Mouse (Mus musculus) stomach, postnatal 0 days (tissue): ENCODE measurements around the gene Grid2ip. TPM values are rescaled to one million over a fixed set of nuclear protein-coding genes. Genes with fewer than 3 reads are reported as not detected.

ENCODE experiments used
- ATAC-seq: fragments of 200-750 bp; cut with Nextera tagmentation; 2 replicates; pipeline ENCODE4 v1.8.0; 2017; ENCODE audit not compliant: low FRiP score, low TSS enrichment
- DNase-seq: peaks from one replicate; pipeline ENCODE4 v3.0.0-alpha.2; 2016; ENCODE audit warnings: low spot score
- H3K27ac ChIP-seq: fragments of 300-500 bp; sonication (generic); replicated peaks from 2 replicates; pipeline ENCODE4 v1.5.1; 2014; ENCODE audit warnings: mild to moderate bottlenecking, control low read depth
- H3K27me3 ChIP-seq: fragments of 300-500 bp; sonication (generic); 2 replicates; pipeline ENCODE4 v1.6.1; 2014; ENCODE audit warnings: low read length; ENCODE audit not compliant: control insufficient read depth, insufficient read depth
- H3K36me3 ChIP-seq: fragments of 300-500 bp; sonication (generic); 2 replicates; pipeline ENCODE4 v1.6.1; 2014; ENCODE audit warnings: low read length, mixed read lengths; ENCODE audit not compliant: control insufficient read depth, insufficient read depth
- H3K4me1 ChIP-seq: fragments of 300-500 bp; sonication (generic); replicated peaks from 2 replicates; pipeline ENCODE4 v1.6.1; 2014; ENCODE audit warnings: antibody characterized with exemption; ENCODE audit not compliant: control insufficient read depth, insufficient read depth
- H3K4me2 ChIP-seq: fragments of 300-500 bp; sonication (generic); replicated peaks from 2 replicates; pipeline ENCODE4 v1.6.1; 2014; ENCODE audit warnings: low read depth, mild to moderate bottlenecking, control low read depth, moderate library complexity
- H3K4me3 ChIP-seq: fragments of 300-500 bp; sonication (generic); 2 replicates; pipeline ENCODE4 v1.5.1; 2014; ENCODE audit warnings: low read depth, low read length, control low read depth
- H3K9ac ChIP-seq: fragments of 300-500 bp; sonication (generic); 2 replicates; pipeline ENCODE4 v1.6.1; 2014; ENCODE audit warnings: mild to moderate bottlenecking, low read length, control low read depth, mixed read lengths
- H3K9me3 ChIP-seq: fragments of 300-500 bp; sonication (generic); 2 replicates; pipeline ENCODE4 v1.6.1; 2016; ENCODE audit warnings: low read length; ENCODE audit not compliant: control insufficient read depth
- CTCF ChIP-seq: IDR thresholded peaks from 2 replicates; pipeline ENCODE4 v1.5.1; 2016; ENCODE audit warnings: antibody characterized with exemption, low read depth, mild to moderate bottlenecking, moderate library complexity
- EP300 ChIP-seq: optimal IDR thresholded peaks from 2 replicates; pipeline ENCODE3; 2016; ENCODE audit warnings: antibody characterized with exemption
- WGBS: fragments of 180-500 bp; shearing (Covaris S2); extraction: QIAGEN DNeasy Blood & Tissue Kit; methylation state at CpG from one replicate; pipeline ENCODE4 v1.1.7; 2014; 5-methylcytosine and 5-hydroxymethylcytosine counted together
- polyA plus RNA-seq: library from polyadenylated mRNA; unstranded; fragments of >200 nt; fragmentation: Nextera tagmentation; extraction: Ambion mirVana; gene quantifications from 2 replicates; pipeline ENCODE4 v1.2.1, GENCODE M21; 2015

Gene Grid2ip
- polyA plus RNA-seq, 1 experiment from 2014 or later: 0.86 TPM

DNA sequence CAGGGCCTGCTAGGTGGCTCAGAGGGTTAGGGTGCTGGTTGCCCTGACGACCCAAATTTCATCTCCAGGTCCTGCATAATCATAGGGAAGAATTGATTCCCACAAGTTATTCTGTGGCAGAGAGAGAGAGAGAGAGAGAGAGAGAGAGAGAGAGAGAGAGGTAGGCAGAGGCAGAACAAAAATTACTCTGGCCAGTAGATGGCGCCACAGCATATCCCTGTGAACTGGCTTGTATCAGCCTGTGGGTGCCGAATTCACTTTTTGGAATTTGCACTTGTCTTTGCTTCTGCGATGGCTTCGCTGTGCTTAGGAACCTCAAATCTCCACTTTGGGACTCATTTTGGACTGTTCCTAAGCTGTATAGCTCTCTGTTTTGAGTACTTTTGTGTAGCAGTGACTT is 23.3 kb upstream of the Grid2ip start:
- Histone ChIP-seq H3K4me2 (no peak overlapping the region), H3K27ac (no peak overlapping the region), H3K4me1 (no peaks in the 10 kb centered on the region), H3K36me3 (no peaks in the 10 kb centered on the region), H3K4me3 (no peak overlapping the region), H3K9ac (no peak overlapping the region), H3K9me3 (no peaks in the 10 kb centered on the region), H3K27me3 (no peaks in the 10 kb centered on the region)
- peak; percentile 80 for DNase-seq
- 9% methylated on average over 5 of the region's 5 CpGs for WGBS
- TF ChIP-seq EP300 (no peak), CTCF (peak; percentile 91)
- 0 out of 2 replicates have a peak, but pooled peaks have one; percentile 54 for ATAC-seq

- Histone ChIP-seq H3K27me3 (no peaks in the 10 kb centered on the region), H3K36me3 (no peaks in the 10 kb centered on the region), H3K27ac (no peak overlapping the region), H3K4me2 (no peak overlapping the region), H3K4me1 (no peaks in the 10 kb centered on the region), H3K9ac (no peak overlapping the region), H3K4me3 (no peak overlapping the region), H3K9me3 (no peaks in the 10 kb centered on the region)
- TF ChIP-seq CTCF: no peak
- no peak for TF ChIP-seq EP300
- ATAC-seq (no peak), DNase-seq (no peak)
- 60% methylated on average over 14 of the region's 14 CpGs for WGBS
Observed at GRCm38 (mm10) chr5:143334418-143335088, 22.6 kb upstream of the Grid2ip start.

DNA sequence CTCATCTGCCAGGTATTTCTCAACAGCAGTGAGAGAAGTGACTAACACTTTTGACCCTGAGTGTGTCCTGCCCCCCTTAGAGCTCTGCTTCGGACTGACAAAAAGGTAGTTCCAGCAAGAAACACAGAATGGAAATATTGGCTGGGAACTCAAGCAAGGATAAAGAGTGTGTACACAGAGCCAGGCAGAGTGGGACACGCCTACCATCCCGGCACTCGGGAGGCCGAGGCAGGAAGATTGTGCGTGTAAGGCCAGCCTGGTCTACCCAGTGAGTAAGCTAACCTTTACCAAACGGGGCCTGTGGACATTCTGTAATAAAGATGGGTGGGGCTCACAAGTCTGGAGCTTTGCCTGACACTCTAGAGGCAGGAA is 22.1 kb upstream of the Grid2ip start:
- TF ChIP-seq EP300 (no peak), CTCF (no peak)
- no peak overlapping the region for H3K27ac ChIP-seq
- 57% methylated on average over 7 of the region's 7 CpGs for WGBS
- H3K27me3 ChIP-seq: no peaks in the 10 kb centered on the region
- H3K4me3 ChIP-seq: no peak overlapping the region
- H3K4me2 ChIP-seq: no peak overlapping the region
- DNase-seq (no peak), ATAC-seq (no peak)
- no peaks in the 10 kb centered on the region for H3K36me3 ChIP-seq
- no peaks in the 10 kb centered on the region for H3K4me1 ChIP-seq
- H3K9ac ChIP-seq: no peak overlapping the region
- H3K9me3 ChIP-seq: no peaks in the 10 kb centered on the region

GRCm38 (mm10) chr5:143336559-143336958 is 20.6 kb upstream of the Grid2ip start:
- ATAC-seq: no peak
- Histone ChIP-seq H3K9ac (no peak overlapping the region), H3K27me3 (no peaks in the 10 kb centered on the region), H3K27ac (no peak overlapping the region), H3K4me2 (no peak overlapping the region), H3K4me1 (no peaks in the 10 kb centered on the region), H3K36me3 (no peaks in the 10 kb centered on the region), H3K4me3 (no peak overlapping the region), H3K9me3 (no peaks in the 10 kb centered on the region)
- TF ChIP-seq EP300: no peak
- TF ChIP-seq CTCF: peak; percentile 59
- DNase-seq: no peak
- whole genome bisulfite sequencing: 62% methylated on average over 6 of the region's 6 CpGs

GRCm38 (mm10) chr5:143339603-143340002 is 17.5 kb upstream of the Grid2ip start:
- Histone ChIP-seq H3K27ac (no peak overlapping the region), H3K9me3 (no peaks in the 10 kb centered on the region), H3K4me3 (no peak overlapping the region), H3K9ac (no peak overlapping the region), H3K4me1 (no peaks in the 10 kb centered on the region), H3K27me3 (no peaks in the 10 kb centered on the region), H3K36me3 (no peaks in the 10 kb centered on the region), H3K4me2 (no peak overlapping the region)
- DNase-seq (no peak), ATAC-seq (no peak)
- TF ChIP-seq CTCF (no peak), EP300 (no peak)
- 46% methylated on average over 6 of the region's 6 CpGs for WGBS

GRCm38 (mm10) chr5:143346367-143346766 is 10.8 kb upstream of the Grid2ip start:
- WGBS: 76% methylated on average over 8 of the region's 8 CpGs
- ATAC-seq: no peak
- TF ChIP-seq EP300 (no peak), CTCF (no peak)
- no peaks in the 10 kb centered on the region for H3K4me1 ChIP-seq
- H3K27me3 ChIP-seq: no peaks in the 10 kb centered on the region
- H3K9ac ChIP-seq: no peak overlapping the region
- no peaks in the 10 kb centered on the region for H3K9me3 ChIP-seq
- no peak overlapping the region for H3K27ac ChIP-seq
- H3K36me3 ChIP-seq: no peaks in the 10 kb centered on the region
- no peak overlapping the region for H3K4me2 ChIP-seq
- H3K4me3 ChIP-seq: no peak overlapping the region
- no peak for DNase-seq
